Mouse (Mus musculus) testis, postnatal 14 days (tissue): Measurements from ENCODE around the gene Opa1.

ENCODE experiments used
- DNase-seq: peaks from one replicate; pipeline ENCODE4 v3.0.0; 2021; ENCODE audit warnings: low spot score

Gene Opa1

GRCm38 (mm10) chr16:29689187-29689819 lies 110.2 kb downstream of the Opa1 start:
- no peak for DNase-seq

GRCm38 (mm10) chr16:29693025-29693682 lies 114.0 kb downstream of the Opa1 start:
- no peak for DNase-seq

- no peak for DNase-seq
Measured at GRCm38 (mm10) chr16:29693791-29694419, 114.8 kb downstream of the Opa1 start.

GRCm38 (mm10) chr16:29694420-29694959 lies 115.4 kb downstream of the Opa1 start:
- DNase-seq, result no peak
